Mouse (Mus musculus) liver, embryonic 11.5 days (tissue): Measurements from ENCODE around the gene Cuedc1. TPM values are rescaled to one million over a fixed set of nuclear protein-coding genes. Genes with fewer than 3 reads are reported as not detected.
A peak's percentile ranks its signal among the peaks of the same experiment; 100 is the strongest.

Experiments
- ATAC-seq: fragments of 200-750 bp; cut with Nextera tagmentation; replicated peaks from 2 replicates; pipeline ENCODE4 v1.8.0; 2017; ENCODE audit warnings: moderate number of reproducible peaks, mild to moderate bottlenecking, moderate TSS enrichment, moderate library complexity; ENCODE audit not compliant: low FRiP score
- DNase-seq: peaks from one replicate; pipeline ENCODE4 v3.0.0-alpha.2; 2017; ENCODE audit warnings: low spot score
- H3K27ac ChIP-seq: fragments of 300-500 bp; sonication (generic); 2 replicates; pipeline ENCODE4 v1.5.1; 2014; ENCODE audit warnings: mild to moderate bottlenecking, low read depth, low read length, control low read depth
- H3K27me3 ChIP-seq: fragments of 300-500 bp; sonication (generic); replicated peaks from 2 replicates; pipeline ENCODE4 v1.6.1; 2014; ENCODE audit warnings: low read length, mixed read lengths; ENCODE audit not compliant: control insufficient read depth, insufficient read depth
- H3K36me3 ChIP-seq: fragments of 300-500 bp; sonication (generic); 2 replicates; pipeline ENCODE4 v1.6.1; 2014; ENCODE audit warnings: mild to moderate bottlenecking, low read length, moderate library complexity, mixed read lengths; ENCODE audit not compliant: control insufficient read depth, insufficient read depth
- H3K4me1 ChIP-seq: fragments of 300-500 bp; sonication (generic); replicated peaks from 2 replicates; pipeline ENCODE4 v1.6.1; 2014; ENCODE audit warnings: low read length, mixed read lengths; ENCODE audit not compliant: control insufficient read depth, insufficient read depth
- H3K4me2 ChIP-seq: fragments of 300-500 bp; sonication (generic); 2 replicates; pipeline ENCODE4 v1.6.1; 2014; ENCODE audit warnings: mild to moderate bottlenecking, control low read depth, moderate library complexity
- H3K4me3 ChIP-seq: fragments of 300-500 bp; sonication (generic); 2 replicates; pipeline ENCODE4 v1.5.1; 2014; ENCODE audit warnings: low read depth, low read length, control low read depth
- H3K9ac ChIP-seq: fragments of 300-500 bp; sonication (generic); 2 replicates; pipeline ENCODE4 v1.6.1; 2014; ENCODE audit warnings: low read depth, low read length, control low read depth
- H3K9me3 ChIP-seq: fragments of 300-500 bp; sonication (generic); 2 replicates; pipeline ENCODE4 v1.6.1; 2016; ENCODE audit warnings: low read length, inconsistent platforms, mixed read lengths; ENCODE audit not compliant: control insufficient read depth
- WGBS: fragments of 180-500 bp; shearing (Covaris S2); extraction: QIAGEN DNeasy Blood & Tissue Kit; methylation state at CpG from one replicate; pipeline ENCODE4 v1.1.7; 2014; 5-methylcytosine and 5-hydroxymethylcytosine counted together
- polyA plus RNA-seq: library from polyadenylated mRNA; unstranded; fragments of >200 nt; fragmentation: Nextera tagmentation; extraction: Ambion mirVana; gene quantifications from 2 replicates; pipeline ENCODE4 v1.2.1, GENCODE M21; 2014

Gene Cuedc1
- polyA plus RNA-seq, 1 experiment from 2014 or later = 6.9 TPM

DNA sequence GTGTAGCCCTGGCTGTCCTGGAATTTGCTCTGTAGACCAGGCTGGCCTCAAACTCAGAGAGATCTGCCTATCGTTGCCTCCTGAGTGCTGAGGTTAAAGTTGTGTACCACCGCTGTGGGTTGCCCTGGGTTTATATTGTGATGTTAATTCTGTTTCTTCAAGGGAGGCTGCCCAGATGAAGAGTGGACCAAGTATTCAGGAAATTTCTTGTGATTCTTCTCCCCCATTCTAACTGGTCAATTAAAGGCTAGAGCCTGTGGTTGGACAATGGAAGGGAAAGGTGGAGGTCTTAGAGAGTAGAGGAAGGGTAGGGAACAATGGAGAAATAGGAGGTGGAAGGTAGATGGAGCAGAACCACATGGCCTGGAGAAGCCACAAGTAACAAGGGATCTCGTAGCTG lies 72.7 kb downstream of the Cuedc1 start:
- Histone ChIP-seq H3K36me3 (no peaks in the 10 kb centered on the region), H3K9me3 (no peaks in the 10 kb centered on the region), H3K27me3 (peaks cover 22% of the 10 kb centered on the region), H3K27ac (no peak overlapping the region), H3K4me2 (no peak overlapping the region), H3K4me1 (peaks cover 20% of the 10 kb centered on the region), H3K4me3 (no peak overlapping the region), H3K9ac (no peak overlapping the region)
- no peak for DNase-seq
- WGBS = 75% methylated on average over 3 of the region's 3 CpGs
- no peak for ATAC-seq

DNA sequence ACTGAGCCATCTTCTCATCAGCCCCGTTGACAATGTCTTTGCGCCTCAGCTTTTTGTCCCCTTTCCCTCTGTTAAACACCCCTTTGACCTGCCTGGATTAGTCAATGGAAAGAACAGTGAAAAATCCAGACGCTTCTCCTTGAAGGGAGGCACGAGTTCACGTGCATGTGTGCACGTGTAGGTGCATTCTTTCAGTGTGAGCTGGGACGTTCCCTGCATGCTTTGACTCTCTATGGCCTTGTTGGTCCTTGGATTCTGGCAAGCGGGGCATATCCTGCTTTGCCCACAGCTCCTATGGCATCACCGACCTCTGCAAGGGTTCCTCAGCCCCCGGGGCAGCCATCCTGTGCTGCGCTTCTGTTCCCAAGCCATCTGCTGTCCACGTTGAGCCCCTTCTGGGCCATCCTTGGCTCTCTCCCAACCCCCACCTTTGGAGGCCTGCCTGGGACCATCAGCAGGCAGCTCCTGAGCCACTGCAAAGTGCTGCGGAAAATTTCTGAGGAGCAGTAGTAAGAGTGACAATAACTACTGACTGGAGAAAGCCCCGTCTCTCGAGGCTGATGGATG lies 74.1 kb downstream of the Cuedc1 start:
- no peak overlapping the region for H3K4me2 ChIP-seq
- H3K27me3 ChIP-seq = peaks cover 22% of the 10 kb centered on the region
- no peak overlapping the region for H3K9ac ChIP-seq
- no peaks in the 10 kb centered on the region for H3K9me3 ChIP-seq
- DNase-seq = no peak
- peaks cover 16% of the 10 kb centered on the region for H3K4me1 ChIP-seq
- ATAC-seq = no peak
- no peak overlapping the region for H3K27ac ChIP-seq
- no peaks in the 10 kb centered on the region for H3K36me3 ChIP-seq
- H3K4me3 ChIP-seq = no peak overlapping the region
- 75% methylated on average over 15 of the region's 15 CpGs for WGBS

- Histone ChIP-seq H3K27ac (peak overlapping the region; percentile 32; the same call in 1 of the 2 replicates), H3K36me3 (no peaks in the 10 kb centered on the region), H3K27me3 (peaks cover 22% of the 10 kb centered on the region), H3K4me1 (peaks cover 16% of the 10 kb centered on the region), H3K4me2 (no peak overlapping the region; the same call in 1 of the 2 replicates), H3K9me3 (no peaks in the 10 kb centered on the region), H3K9ac (no peak overlapping the region), H3K4me3 (no peak overlapping the region)
- 47% methylated on average over 10 of the region's 10 CpGs for WGBS
- no peak for ATAC-seq
- DNase-seq = no peak
These were observed 74.9 kb downstream of the Cuedc1 start for GRCm38 (mm10) chr11:88172601-88173325.

DNA sequence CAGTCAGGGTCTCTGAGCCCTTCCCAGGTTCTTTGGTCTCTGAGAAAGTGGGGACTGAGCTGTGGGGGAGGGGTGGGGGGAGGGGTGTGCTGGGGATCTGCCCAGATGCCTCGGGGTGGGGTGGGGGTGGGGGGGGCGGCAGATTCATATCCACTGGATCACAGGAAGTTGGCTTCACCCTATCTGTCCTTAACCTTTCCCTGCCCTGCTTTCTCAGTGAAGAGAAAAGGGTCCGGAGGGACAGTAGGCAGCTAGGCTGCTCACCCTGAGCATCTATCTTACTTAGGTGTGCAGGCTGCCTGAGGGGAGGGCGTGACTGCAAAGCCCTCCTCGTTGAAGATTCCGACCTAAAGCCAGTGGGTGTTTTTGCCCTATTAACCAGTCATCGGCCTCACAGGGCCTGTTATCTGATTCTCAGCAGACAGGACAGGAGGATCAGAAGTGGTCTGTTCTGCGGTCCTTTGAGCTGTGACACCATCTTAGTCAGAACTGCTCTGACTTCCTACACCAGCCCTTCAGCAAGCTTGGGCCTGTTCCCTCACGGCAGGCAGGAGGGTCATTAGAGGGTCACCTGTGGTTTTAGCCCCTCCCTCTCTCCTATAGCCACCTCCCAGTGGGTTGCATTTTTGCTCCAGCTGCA lies 75.6 kb downstream of the Cuedc1 start:
- Histone ChIP-seq H3K4me3 (no peak overlapping the region), H3K9ac (no peak overlapping the region), H3K4me1 (peaks cover 16% of the 10 kb centered on the region), H3K4me2 (no peak overlapping the region), H3K9me3 (no peaks in the 10 kb centered on the region), H3K27ac (peak overlapping the region; percentile 56), H3K27me3 (peaks cover 21% of the 10 kb centered on the region), H3K36me3 (no peaks in the 10 kb centered on the region)
- ATAC-seq = no peak
- no peak for DNase-seq
- 16% methylated on average over 8 of the region's 9 CpGs for WGBS

DNA sequence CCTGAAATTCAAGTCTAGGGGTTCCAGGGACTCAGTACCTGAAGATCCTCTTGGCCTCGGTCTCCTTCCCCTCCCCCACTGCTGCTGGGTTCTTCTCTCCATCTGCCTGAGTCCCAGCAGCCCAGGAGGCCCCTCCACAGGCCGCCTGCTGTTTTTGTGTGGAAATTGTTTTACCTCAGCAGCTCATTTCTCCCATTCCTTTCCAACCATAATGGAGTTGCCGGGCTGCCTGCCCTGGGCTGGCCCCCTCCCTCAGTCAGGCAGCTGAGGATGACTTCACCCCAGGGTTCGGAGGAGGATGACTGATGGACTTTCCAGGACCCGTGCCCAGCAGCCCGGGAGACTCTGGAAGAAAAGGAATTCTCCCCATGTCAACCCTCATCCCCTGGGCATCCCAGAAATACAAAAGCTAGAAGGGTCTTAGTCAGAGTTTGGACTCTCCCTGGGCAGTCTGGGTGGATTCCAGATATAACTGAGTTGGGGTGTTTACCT lies 82.7 kb downstream of the Cuedc1 start:
- H3K4me3 ChIP-seq = no peak overlapping the region
- 30% methylated on average over 6 of the region's 6 CpGs for WGBS
- peak overlapping the region; percentile 9; the same call in 1 of the 2 replicates for H3K4me2 ChIP-seq
- ATAC-seq = no peak
- H3K27me3 ChIP-seq = 0 out of 2 replicates have a peak, but pooled peaks cover 2% of the 10 kb centered on the region
- peaks cover 19% of the 10 kb centered on the region for H3K4me1 ChIP-seq
- DNase-seq = no peak
- no peaks in the 10 kb centered on the region for H3K9me3 ChIP-seq
- H3K36me3 ChIP-seq = no peaks in the 10 kb centered on the region
- H3K27ac ChIP-seq = no peak overlapping the region; the same call in 1 of the 2 replicates
- no peak overlapping the region for H3K9ac ChIP-seq

GRCm38 (mm10) chr11:88180959-88181619 lies 83.2 kb downstream of the Cuedc1 start:
- no peaks in the 10 kb centered on the region for H3K9me3 ChIP-seq
- ATAC-seq (0 out of 2 replicates have a peak, but pooled peaks have one; percentile 39), DNase-seq (no peak)
- H3K4me3 ChIP-seq = no peak overlapping the region
- H3K4me1 ChIP-seq = peaks cover 19% of the 10 kb centered on the region
- no peaks in the 10 kb centered on the region for H3K36me3 ChIP-seq
- peak overlapping the region; percentile 47; the same call in 1 of the 2 replicates for H3K9ac ChIP-seq
- peaks cover 2% of the 10 kb centered on the region; the same call in 1 of the 2 replicates for H3K27me3 ChIP-seq
- H3K4me2 ChIP-seq = peak overlapping the region; percentile 9; the same call in 1 of the 2 replicates
- WGBS = 24% methylated on average over 16 of the region's 16 CpGs
- H3K27ac ChIP-seq = no peak overlapping the region; the same call in 1 of the 2 replicates

DNA sequence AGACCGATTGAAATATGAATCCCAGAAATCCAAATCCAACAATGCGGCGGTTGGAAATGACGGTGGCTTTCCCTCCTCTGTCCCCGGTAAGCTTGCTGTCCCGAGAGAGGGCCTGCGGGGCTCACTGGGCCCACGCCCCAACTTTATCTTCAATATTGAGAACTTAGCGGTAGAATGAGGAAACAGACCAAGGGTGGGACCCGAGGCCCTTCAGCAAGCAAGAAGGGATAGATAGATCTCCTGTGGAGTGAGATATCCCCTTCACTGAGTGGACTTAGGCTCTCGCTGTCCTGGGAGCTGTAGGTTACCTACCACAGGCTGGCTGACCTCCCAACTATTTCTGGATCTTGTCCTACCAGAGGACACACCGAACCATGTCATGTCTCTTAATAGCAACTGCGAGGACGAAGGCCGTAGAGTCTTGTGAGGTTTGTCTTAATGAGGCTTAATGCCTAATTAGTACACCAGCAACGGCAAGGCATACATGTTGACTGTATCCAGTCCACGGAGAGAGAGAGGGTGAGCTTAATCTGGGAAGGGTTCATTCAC lies 86.8 kb downstream of the Cuedc1 start:
- no peak overlapping the region for H3K4me2 ChIP-seq
- no peak overlapping the region for H3K27ac ChIP-seq
- H3K9me3 ChIP-seq = no peaks in the 10 kb centered on the region
- 69% methylated on average over 17 of the region's 17 CpGs for WGBS
- H3K27me3 ChIP-seq = peaks cover 6% of the 10 kb centered on the region; the same call in 1 of the 2 replicates
- ATAC-seq (no peak), DNase-seq (no peak)
- H3K9ac ChIP-seq = no peak overlapping the region
- H3K4me3 ChIP-seq = no peak overlapping the region
- no peaks in the 10 kb centered on the region for H3K36me3 ChIP-seq
- H3K4me1 ChIP-seq = peaks cover 22% of the 10 kb centered on the region
